Mouse (Mus musculus) neural tube, embryonic 11.5 days (tissue): ENCODE measurements around the gene Topbp1. TPM values are rescaled to one million over a fixed set of nuclear protein-coding genes. Genes with fewer than 3 reads are reported as not detected.

ENCODE experiments used
- ATAC-seq: fragments of 200-750 bp; cut with Nextera tagmentation; 2 replicates; pipeline ENCODE4 v1.8.0; 2017; ENCODE audit warnings: moderate number of reproducible peaks, mild to moderate bottlenecking, moderate TSS enrichment, moderate library complexity; ENCODE audit not compliant: insufficient read depth, low FRiP score, low TSS enrichment
- DNase-seq: peaks from one replicate; pipeline ENCODE4 v3.0.0-alpha.2; 2015; ENCODE audit warnings: low spot score
- H3K27ac ChIP-seq: fragments of 300-500 bp; sonication (generic); 2 replicates; pipeline ENCODE4 v1.5.1; 2014; ENCODE audit warnings: low read depth, mild to moderate bottlenecking, low read length
- H3K27me3 ChIP-seq: fragments of 300-500 bp; sonication (generic); 2 replicates; pipeline ENCODE4 v1.6.1; 2014; ENCODE audit warnings: mild to moderate bottlenecking, low read length, mixed read lengths; ENCODE audit not compliant: control insufficient read depth, insufficient read depth
- H3K36me3 ChIP-seq: fragments of 300-500 bp; sonication (generic); 2 replicates; pipeline ENCODE4 v1.6.1; 2014; ENCODE audit warnings: mild to moderate bottlenecking, low read length, moderate library complexity, mixed read lengths; ENCODE audit not compliant: control insufficient read depth, insufficient read depth
- H3K4me1 ChIP-seq: fragments of 300-500 bp; sonication (generic); 2 replicates; pipeline ENCODE4 v1.6.1; 2014; ENCODE audit warnings: low read length, mixed read lengths; ENCODE audit not compliant: control insufficient read depth, insufficient read depth
- H3K4me2 ChIP-seq: fragments of 300-500 bp; sonication (generic); 2 replicates; pipeline ENCODE4 v1.6.1; 2014; ENCODE audit warnings: low read depth, mild to moderate bottlenecking, moderate library complexity
- H3K4me3 ChIP-seq: fragments of 300-500 bp; sonication (generic); 2 replicates; pipeline ENCODE4 v1.5.1; 2014; ENCODE audit warnings: low read depth, low read length
- H3K9ac ChIP-seq: fragments of 300-500 bp; sonication (generic); 2 replicates; pipeline ENCODE4 v1.6.1; 2014; ENCODE audit warnings: mild to moderate bottlenecking, low read length
- H3K9me3 ChIP-seq: fragments of 300-500 bp; sonication (generic); 2 replicates; pipeline ENCODE4 v1.6.1; 2016; ENCODE audit warnings: low read length; ENCODE audit not compliant: control insufficient read depth
- WGBS: fragments of 180-500 bp; shearing (Covaris S2); extraction: QIAGEN DNeasy Blood & Tissue Kit; methylation state at CpG from one replicate; pipeline ENCODE4 v1.1.7; 2014; 5-methylcytosine and 5-hydroxymethylcytosine counted together
- polyA plus RNA-seq: library from polyadenylated mRNA; unstranded; fragments of >200 nt; fragmentation: Nextera tagmentation; extraction: Ambion mirVana; gene quantifications from 2 replicates; pipeline ENCODE4 v1.2.1, GENCODE M21; 2014

The Topbp1 gene
- polyA plus RNA-seq, 1 experiment from 2014 or later, result 85.0 TPM

DNA sequence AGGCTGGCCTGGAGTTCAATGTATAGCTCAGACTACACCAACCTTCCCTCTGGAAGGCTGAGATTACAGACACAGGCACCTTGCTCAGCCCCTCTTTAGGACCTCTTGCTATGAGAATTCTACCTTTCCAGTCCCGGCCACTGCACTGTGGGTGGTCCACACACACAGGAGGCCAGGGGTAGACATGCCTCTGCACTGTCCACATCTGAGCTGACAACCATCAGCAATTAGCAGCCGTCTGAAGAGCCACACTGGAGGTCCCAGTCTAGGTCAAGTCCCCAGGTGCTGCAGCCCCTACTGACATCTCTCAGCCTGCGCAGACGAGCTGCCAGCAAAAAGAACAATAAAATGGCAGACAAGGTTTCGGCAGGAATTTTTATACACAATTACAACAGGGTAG, 81.6 kb downstream of the Topbp1 start:
- WGBS, result 34% methylated on average over 5 of the region's 5 CpGs
- Histone ChIP-seq H3K4me2 (no peak overlapping the region), H3K27me3 (no peaks in the 10 kb centered on the region), H3K36me3 (no peaks in the 10 kb centered on the region), H3K9ac (no peak overlapping the region), H3K4me3 (no peak overlapping the region), H3K9me3 (no peaks in the 10 kb centered on the region), H3K4me1 (0 out of 2 replicates have a peak, but pooled peaks cover 3% of the 10 kb centered on the region), H3K27ac (no peak overlapping the region)
- ATAC-seq, result no peak
- no peak for DNase-seq

DNA sequence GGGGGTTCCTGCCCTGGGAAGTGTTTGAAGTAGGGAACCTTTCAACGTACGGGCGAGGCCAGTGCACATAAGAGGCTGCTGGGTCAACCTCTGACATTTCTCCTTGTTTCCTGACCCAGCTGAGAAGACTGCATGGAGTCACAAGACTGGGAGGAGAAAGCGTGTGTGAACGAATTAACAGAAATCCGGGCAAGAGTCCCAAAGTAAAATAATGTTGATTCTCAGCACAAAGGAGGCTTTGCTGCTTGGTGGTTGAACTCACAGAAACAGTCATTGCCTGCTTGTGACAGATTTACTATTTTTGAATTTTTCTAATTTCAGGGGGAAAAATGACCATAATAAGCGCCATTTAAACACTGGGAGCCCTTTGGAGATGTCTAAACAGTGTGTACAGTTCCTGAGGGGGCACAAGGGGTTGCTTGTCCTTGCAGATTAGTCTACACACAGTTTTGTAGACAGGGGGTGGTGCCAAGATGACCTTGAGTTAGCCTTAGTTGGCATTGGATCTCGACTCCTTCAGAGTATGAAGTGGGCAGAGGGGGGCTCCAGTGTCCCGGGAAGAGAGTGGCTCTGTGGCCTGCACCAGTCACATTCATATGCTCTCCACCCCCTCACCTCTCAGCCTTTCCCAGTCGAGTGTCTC, 82.1 kb downstream of the Topbp1 start:
- Histone ChIP-seq H3K4me3 (no peak overlapping the region), H3K4me2 (no peak overlapping the region), H3K27ac (no peak overlapping the region), H3K4me1 (0 out of 2 replicates have a peak, but pooled peaks cover 3% of the 10 kb centered on the region), H3K27me3 (no peaks in the 10 kb centered on the region), H3K9me3 (no peaks in the 10 kb centered on the region), H3K36me3 (no peaks in the 10 kb centered on the region), H3K9ac (no peak overlapping the region)
- WGBS, result 66% methylated on average over 10 of the region's 10 CpGs
- DNase-seq (no peak), ATAC-seq (no peak)

DNA sequence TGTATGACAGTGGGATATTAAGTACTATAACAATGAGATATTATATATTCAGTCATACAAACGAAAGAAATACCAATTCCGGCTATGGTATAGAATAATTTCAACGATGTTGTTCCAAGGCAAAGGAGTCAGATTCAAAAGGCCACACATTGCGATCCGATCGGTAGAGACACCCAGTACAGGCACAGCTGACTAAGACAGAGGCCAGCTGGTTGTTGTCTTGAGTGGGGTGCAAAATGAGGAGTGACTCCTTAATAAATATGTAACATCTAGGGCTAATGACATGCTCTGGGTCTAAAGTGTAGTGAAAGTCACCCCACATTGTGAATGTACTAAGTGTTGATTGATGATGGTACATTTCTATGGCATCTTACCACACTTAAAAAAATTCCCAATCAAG, 84.2 kb downstream of the Topbp1 start:
- Histone ChIP-seq H3K9me3 (no peaks in the 10 kb centered on the region), H3K4me3 (no peak overlapping the region), H3K9ac (no peak overlapping the region), H3K36me3 (no peaks in the 10 kb centered on the region), H3K4me1 (0 out of 2 replicates have a peak, but pooled peaks cover 3% of the 10 kb centered on the region), H3K4me2 (no peak overlapping the region), H3K27me3 (no peaks in the 10 kb centered on the region), H3K27ac (no peak overlapping the region)
- no peak for ATAC-seq
- DNase-seq, result no peak
- 94% methylated on average over 6 of the region's 6 CpGs for WGBS

DNA sequence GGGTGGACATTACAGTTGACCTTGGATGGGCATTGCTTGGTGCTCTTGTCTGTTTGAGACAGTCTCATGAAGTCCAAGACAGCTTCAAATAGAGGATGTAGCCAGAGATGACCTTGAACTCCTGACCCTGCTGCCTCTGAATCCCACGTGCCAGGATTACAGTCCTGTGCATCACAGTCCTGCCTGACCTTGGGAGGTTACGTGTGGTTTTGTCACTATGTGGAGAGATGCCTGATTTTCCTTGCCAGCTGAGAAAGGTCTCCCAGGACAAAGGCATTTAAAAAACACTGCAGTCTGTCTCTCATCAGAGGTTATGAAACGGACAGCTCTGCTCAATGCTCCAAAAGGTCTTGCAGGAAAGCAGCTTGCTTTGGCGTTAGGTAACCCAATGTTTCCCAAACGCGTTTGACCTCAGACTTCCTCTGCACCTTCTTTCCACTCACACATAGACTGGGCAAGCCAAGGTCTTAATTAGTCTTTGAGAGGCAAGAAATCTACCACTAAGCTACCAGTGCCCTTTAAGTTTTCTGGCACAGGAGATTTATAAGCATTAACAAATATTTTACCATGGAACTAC, 86.9 kb downstream of the Topbp1 start:
- Histone ChIP-seq H3K4me3 (no peak overlapping the region), H3K36me3 (no peaks in the 10 kb centered on the region), H3K4me1 (no peaks in the 10 kb centered on the region), H3K27ac (no peak overlapping the region), H3K4me2 (no peak overlapping the region), H3K9ac (no peak overlapping the region), H3K27me3 (no peaks in the 10 kb centered on the region), H3K9me3 (no peaks in the 10 kb centered on the region)
- 80% methylated on average over 6 of the region's 6 CpGs for WGBS
- DNase-seq (no peak), ATAC-seq (no peak)

DNA sequence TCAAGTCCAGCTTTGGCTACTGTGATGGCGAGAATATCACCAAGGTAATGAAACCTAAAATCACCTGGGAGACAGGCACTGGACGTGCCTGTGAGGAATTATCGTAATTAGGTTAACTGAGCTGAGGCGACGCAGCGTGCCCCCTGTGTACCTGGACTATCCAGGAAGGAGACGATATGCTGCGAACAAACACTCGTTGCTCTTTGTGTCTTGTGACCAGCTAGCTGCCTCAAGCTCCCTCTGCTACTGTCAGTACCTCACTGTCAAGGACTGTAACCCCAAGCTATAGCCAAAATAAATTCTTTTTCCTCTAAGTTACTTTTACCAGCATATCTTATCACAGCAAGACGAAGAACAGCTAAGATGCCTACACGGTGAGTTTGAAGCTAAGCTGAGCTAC, 88.2 kb downstream of the Topbp1 start:
- no peak overlapping the region for H3K27ac ChIP-seq
- H3K4me1 ChIP-seq, result no peaks in the 10 kb centered on the region
- no peaks in the 10 kb centered on the region for H3K9me3 ChIP-seq
- H3K4me3 ChIP-seq, result no peak overlapping the region
- WGBS, result 90% methylated on average over 11 of the region's 11 CpGs
- no peak for DNase-seq
- no peak for ATAC-seq
- no peaks in the 10 kb centered on the region for H3K36me3 ChIP-seq
- H3K9ac ChIP-seq, result no peak overlapping the region
- H3K27me3 ChIP-seq, result no peaks in the 10 kb centered on the region
- H3K4me2 ChIP-seq, result no peak overlapping the region

DNA sequence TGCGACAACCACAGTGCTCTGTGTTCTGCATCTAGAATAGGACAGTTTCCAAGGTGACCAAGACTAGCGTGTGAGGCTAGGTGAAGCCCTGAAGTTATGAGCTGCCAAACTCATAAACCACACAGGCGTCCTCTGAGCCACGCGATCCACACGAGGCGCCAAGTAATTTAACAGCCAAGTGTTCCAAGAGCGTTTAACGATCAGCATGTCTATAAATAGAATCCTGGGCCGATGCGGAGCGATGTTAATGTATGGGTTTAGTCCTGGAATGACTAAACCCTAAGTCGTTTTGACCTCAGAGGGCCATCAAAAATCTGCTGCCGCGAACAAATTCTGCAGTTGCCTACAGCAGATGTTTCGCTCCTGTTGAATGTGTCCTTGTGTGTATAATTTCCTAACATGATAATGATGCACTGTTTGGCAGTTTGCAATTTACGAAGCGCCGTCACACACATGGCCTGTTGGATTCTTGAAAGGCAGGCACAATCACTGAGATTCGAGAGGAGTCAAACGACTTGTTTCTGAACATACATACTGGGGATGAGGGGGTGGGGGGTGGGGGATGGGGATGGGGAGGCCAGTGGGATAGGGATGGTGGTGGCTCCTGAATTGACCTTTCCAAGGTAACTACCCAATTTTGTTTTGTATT, 93.6 kb downstream of the Topbp1 start:
- Histone ChIP-seq H3K36me3 (no peaks in the 10 kb centered on the region), H3K9ac (no peak overlapping the region), H3K27me3 (no peaks in the 10 kb centered on the region), H3K27ac (no peak overlapping the region), H3K9me3 (peaks cover 3% of the 10 kb centered on the region; the same call in 1 of the 2 replicates), H3K4me2 (no peak overlapping the region), H3K4me1 (no peaks in the 10 kb centered on the region), H3K4me3 (no peak overlapping the region)
- DNase-seq (no peak), ATAC-seq (no peak)
- WGBS, result 71% methylated on average over 21 of the region's 21 CpGs

Other genes with a start within 250 kb of the Topbp1 start
- gene Rab6b, start 193.4 kb upstream of the Topbp1 start, polyA plus RNA-seq, result 18.1 and 22.5 TPM in 2 replicates
- gene Srprb, start 103.1 kb upstream of the Topbp1 start, polyA plus RNA-seq, result 64.5 and 71.8 TPM in 2 replicates
- 1.7 TPM in 1 of 2 replicates, not detected in the other for gene Gm20425, start 74.9 kb upstream of the Topbp1 start, polyA plus RNA-seq
- 22.4 and 28.5 TPM in 2 replicates for gene Trf, start 74.8 kb upstream of the Topbp1 start, polyA plus RNA-seq
- gene 1300017J02Rik, start 133 bp upstream of the Topbp1 start, polyA plus RNA-seq, result 2.3 and 2.4 TPM in 2 replicates
- 136 and 142 TPM in 2 replicates for gene Cdv3, start 60.6 kb downstream of the Topbp1 start, polyA plus RNA-seq
- 0.74 and 0.92 TPM in 2 replicates for gene Bfsp2, start 175.2 kb downstream of the Topbp1 start, polyA plus RNA-seq